Mouse (Mus musculus) mouse embryonic stem cell (cell line): ENCODE measurements around the gene Smpd1.

ENCODE experiments used
- in situ Hi-C, 2 experiments: fragments of 300-500 bp; cut with MboI; formaldehyde crosslinking; loops; 1 replicate in 1 of 2; 3 replicates in 1 of 2; pipeline ENCODE4 v1.14.3; 2019 to 2020; ENCODE audit warnings: low sequenced_read_pairs in 2 of 2, low pct_unique_long_range_greater_than_20kb in 1 of 2, mixed read lengths in 1 of 2; ENCODE audit not compliant: unreplicated experiment in 1 of 2

The Smpd1 gene

GRCm38 (mm10) chr7:105555571-105555970, 1.4 kb downstream of the Smpd1 start:
- in situ Hi-C loops = no loop called here

GRCm38 (mm10) chr7:105556406-105556805, 2.2 kb downstream of the Smpd1 start:
- in situ Hi-C loops = no loop called here

GRCm38 (mm10) chr7:105557671-105558070, 3.5 kb downstream of the Smpd1 start:
- in situ Hi-C loops = no loop called here

GRCm38 (mm10) chr7:105559016-105559415, 4.9 kb downstream of the Smpd1 start:
- in situ Hi-C loops = no loop called here

- in situ Hi-C loops = no loop called here
These were observed 8.2 kb downstream of the Smpd1 start for GRCm38 (mm10) chr7:105562317-105562716.

- in situ Hi-C loops = no loop called here
These were observed 9.2 kb downstream of the Smpd1 start for GRCm38 (mm10) chr7:105563367-105563766.

GRCm38 (mm10) chr7:105565071-105565836, 11.1 kb downstream of the Smpd1 start:
- in situ Hi-C loops = no loop called here

- in situ Hi-C loops = no loop called here
These were observed 14.4 kb downstream of the Smpd1 start for GRCm38 (mm10) chr7:105568583-105568982.

GRCm38 (mm10) chr7:105568988-105569471, 14.9 kb downstream of the Smpd1 start:
- in situ Hi-C loops = no loop called here

GRCm38 (mm10) chr7:105569512-105570496, 15.6 kb downstream of the Smpd1 start:
- in situ Hi-C loops = no loop called here

GRCm38 (mm10) chr7:105570756-105571155, 16.6 kb downstream of the Smpd1 start:
- in situ Hi-C loops = no loop called here

GRCm38 (mm10) chr7:105572949-105573348, 18.8 kb downstream of the Smpd1 start:
- in situ Hi-C loops = no loop called here

- in situ Hi-C loops = no loop called here
These were observed 20.4 kb downstream of the Smpd1 start for GRCm38 (mm10) chr7:105574537-105574936.

- in situ Hi-C loops = no loop called here
These were observed 22.1 kb downstream of the Smpd1 start for GRCm38 (mm10) chr7:105576166-105576748.

- in situ Hi-C loops = no loop called here
These were observed 23.3 kb downstream of the Smpd1 start for GRCm38 (mm10) chr7:105577377-105577871.

- in situ Hi-C loops = no loop called here
These were observed 24.3 kb downstream of the Smpd1 start for GRCm38 (mm10) chr7:105578481-105578880.

- in situ Hi-C loops = no loop called here
These were observed 26.5 kb downstream of the Smpd1 start for GRCm38 (mm10) chr7:105580627-105581089.

GRCm38 (mm10) chr7:105581094-105581703, 27.0 kb downstream of the Smpd1 start, which contains the start of gene Apbb1:
TSS of gene Apbb1 (minus strand) at chr7:105581653.
- in situ Hi-C loops = no loop called here
